8 mouse cellular contexts compared by ENCODE assay signal in the genomic region with DNA sequence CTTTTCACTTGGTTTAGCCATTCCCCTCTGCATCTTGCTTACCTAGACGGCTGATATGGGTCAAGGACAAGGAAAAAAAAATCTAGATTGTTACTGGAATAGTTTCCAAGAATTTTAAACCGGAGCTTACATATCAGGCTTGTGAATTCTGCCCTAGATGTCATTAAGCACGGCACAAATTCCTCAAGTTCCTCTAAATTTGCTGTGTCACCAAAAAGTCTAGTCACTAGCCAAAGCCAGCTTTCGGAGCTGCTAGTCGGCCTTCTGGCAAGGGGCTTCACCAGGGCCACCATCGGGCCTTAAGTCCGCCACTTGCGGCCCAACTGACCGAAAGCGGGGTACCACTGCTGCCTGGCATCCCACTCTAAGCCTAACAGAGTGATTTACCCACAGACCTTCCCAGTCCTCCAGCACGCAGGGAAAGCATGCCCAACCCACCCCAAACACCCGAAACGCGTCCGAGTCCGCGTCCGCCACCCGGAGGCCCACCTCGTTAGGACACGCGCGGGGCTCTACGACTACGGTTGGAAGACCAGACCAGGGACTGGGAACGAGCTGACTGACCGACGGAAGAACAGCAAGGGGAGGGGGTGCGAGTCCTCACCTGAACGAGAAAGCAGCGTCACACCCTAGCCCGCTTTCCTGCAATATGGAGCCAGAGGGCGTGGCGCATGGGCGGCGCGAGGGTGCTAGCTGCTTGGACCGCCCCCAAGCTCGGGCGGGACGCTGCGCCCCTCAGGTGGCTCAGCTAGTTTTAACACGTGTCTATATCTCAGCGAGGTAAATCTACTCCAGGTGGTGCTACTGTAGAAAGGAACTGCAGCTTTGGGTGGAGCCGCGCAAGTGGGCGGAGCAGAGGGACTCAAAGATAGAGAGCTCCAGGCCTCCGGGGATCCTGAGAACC. TPM values are rescaled to one million over a fixed set of nuclear protein-coding genes. Genes with fewer than 3 reads are reported as not detected.
DNase-seq lines count a peak whose midpoint lies in the region; ATAC-seq lines count a peak whose summit lies in the region.

A gene (minus strand): TSS at position 843 of the 904 bp plus-strand sequence.

- H3K36me3 ChIP-seq in hindbrain, embryonic 11.5 days (ENCODE audit: control insufficient read depth, insufficient read depth, low read length) = no peaks in the 10 kb centered on the region

- peak; percentile 66 for ATAC-seq in hindbrain, embryonic 11.5 days (ENCODE audit: low FRiP score)

- H3K9ac ChIP-seq in hindbrain, embryonic 11.5 days (ENCODE audit: low read depth, low read length) = peak within 1 kb of the TSS; percentile 49

- H3K4me1 ChIP-seq in hindbrain, embryonic 11.5 days (replicated peaks; ENCODE audit: control insufficient read depth, insufficient read depth, low read length) = no peaks in the 10 kb centered on the region

- no peaks in the 10 kb centered on the region for H3K27me3 ChIP-seq in hindbrain, embryonic 11.5 days (ENCODE audit: control insufficient read depth, insufficient read depth, low read length)

- no peak within 1 kb of the TSS for H3K27ac ChIP-seq in hindbrain, embryonic 11.5 days (ENCODE audit: low read depth, low read length)

- peak; percentile 84 for DNase-seq in Muller cell, postnatal 12 days (ENCODE audit: inconsistent ontology term)
- DNase-seq in cerebellum, adult 9-11 months = peak; percentile 82
- DNase-seq in frontal cortex, adult 2 months (ENCODE audit: extremely low spot score in 1 of 2, low spot score in 1 of 2) = peak; percentile 56 to 73
- peak; percentile 72 for DNase-seq in hindbrain, embryonic 11.5 days (ENCODE audit: low spot score)
- peak; percentile 56 to 64 for DNase-seq in layer of hippocampus, postnatal 14 days (ENCODE audit: low spot score in 2 of 2)
- peak; percentile 82 for DNase-seq in lung, postnatal 14 days
- DNase-seq in retina, embryonic 14.5 days (ENCODE audit: low spot score) = peak; percentile 62
- peak; percentile 84 for DNase-seq in thymus, postnatal 4 days

- peak within 1 kb of the TSS; percentile 63 for H3K4me3 ChIP-seq in hindbrain, embryonic 11.5 days (ENCODE audit: low read depth, low read length)

- peak within 1 kb of the TSS; percentile 74 for H3K4me2 ChIP-seq in hindbrain, embryonic 11.5 days (replicated peaks; ENCODE audit: low read depth, low read length)

- WGBS in hindbrain, embryonic 11.5 days = 2% methylated on average over 48 of the region's 48 CpGs

- no peaks in the 10 kb centered on the region for H3K9me3 ChIP-seq in hindbrain, embryonic 11.5 days (ENCODE audit: control insufficient read depth, low read length)

RNA-seq across cellular contexts. Expression of the gene that starts here (rescaled TPM):
- 72.6 TPM in 2 replicates for polyA plus RNA-seq in frontal cortex, adult 2 months (2012; rRNA removed)
- polyA plus RNA-seq in hindbrain, embryonic 11.5 days (2014; fragmentation: Nextera tagmentation; extraction: Ambion mirVana) = 15.0 and 16.8 TPM in 2 replicates
- total RNA-seq in layer of hippocampus, postnatal 14 days (2021) = 10 to 100 TPM; 48.4 to 50.6 TPM
